Mouse (Mus musculus) embryonic facial prominence, embryonic 12.5 days (tissue): Measurements from ENCODE around the gene Gm17079. TPM values are rescaled to one million over a fixed set of nuclear protein-coding genes. Genes with fewer than 3 reads are reported as not detected.
A peak's percentile ranks its signal among the peaks of the same experiment; 100 is the strongest.
"Not testable (repeated sequence)": the region's sequence is repeated elsewhere in the genome, so short reads cannot be mapped to it uniquely, and the experiment has no call there.

ENCODE experiments used
- ATAC-seq: fragments of 200-750 bp; cut with Nextera tagmentation; 2 replicates; pipeline ENCODE4 v1.8.0; 2017; ENCODE audit not compliant: insufficient number of reproducible peaks, insufficient read depth, low FRiP score, low TSS enrichment
- H3K27ac ChIP-seq: fragments of 300-500 bp; sonication (generic); 2 replicates; pipeline ENCODE4 v1.5.1; 2016; ENCODE audit warnings: mild to moderate bottlenecking
- H3K27me3 ChIP-seq: fragments of 300-500 bp; sonication (generic); 2 replicates; pipeline ENCODE4 v1.6.1; 2016; ENCODE audit warnings: mild to moderate bottlenecking, moderate library complexity
- H3K36me3 ChIP-seq: fragments of 300-500 bp; sonication (generic); 2 replicates; pipeline ENCODE4 v1.6.1; 2016; ENCODE audit warnings: mild to moderate bottlenecking
- H3K4me1 ChIP-seq: fragments of 300-500 bp; sonication (generic); 2 replicates; pipeline ENCODE4 v1.6.1; 2016
- H3K4me2 ChIP-seq: fragments of 300-500 bp; sonication (generic); replicated peaks from 2 replicates; pipeline ENCODE4 v1.6.1; 2016; ENCODE audit warnings: mild to moderate bottlenecking, moderate library complexity
- H3K4me3 ChIP-seq: fragments of 300-500 bp; sonication (generic); 2 replicates; pipeline ENCODE4 v1.5.1; 2016; ENCODE audit warnings: mild to moderate bottlenecking
- H3K9ac ChIP-seq: fragments of 300-500 bp; sonication (generic); 2 replicates; pipeline ENCODE4 v1.6.1; 2016; ENCODE audit warnings: mild to moderate bottlenecking, moderate library complexity
- H3K9me3 ChIP-seq: fragments of 300-500 bp; sonication (generic); 2 replicates; pipeline ENCODE4 v1.6.1; 2016; ENCODE audit warnings: mild to moderate bottlenecking, moderate library complexity
- WGBS: fragments of 180-500 bp; shearing (Covaris S2); methylation state at CpG from one replicate; pipeline ENCODE4 v1.1.7; 2016; 5-methylcytosine and 5-hydroxymethylcytosine counted together
- polyA plus RNA-seq: library from polyadenylated mRNA; unstranded; fragments of >200 nt; fragmentation: Nextera tagmentation; extraction: Ambion mirVana; gene quantifications from 2 replicates; pipeline ENCODE4 v1.2.1, GENCODE M21; 2016

The Gm17079 gene
- polyA plus RNA-seq, result not detected in 2 replicates

GRCm38 (mm10) chr14:51695368-51695767, at the start of gene Gm17079:
Gm17079 (minus strand) TSS chr14:51695468.
- H3K4me3 ChIP-seq, H3K4me1 ChIP-seq, H3K4me2 ChIP-seq, ATAC-seq, H3K27me3 ChIP-seq, H3K27ac ChIP-seq, H3K9ac ChIP-seq, H3K9me3 ChIP-seq, H3K36me3 ChIP-seq: not testable (repeated sequence)
- 92% methylated on average over 2 of the region's 2 CpGs for WGBS

- WGBS, result 1% methylated on average over 42 of the region's 42 CpGs
- Histone ChIP-seq H3K27me3 (peaks cover 42% of the 10 kb centered on the region), H3K9ac (peak overlapping the region; percentile 28; the same call in 1 of the 2 replicates)
These were observed 45.3 kb upstream of the Gm17079 start for GRCm38 (mm10) chr14:51740347-51741170.

GRCm38 (mm10) chr14:51739150-51739993, 44.1 kb upstream of the Gm17079 start:
- WGBS, result 2% methylated on average over 24 of the region's 24 CpGs
- peak overlapping the region; percentile 37 for H3K4me3 ChIP-seq
- H3K27me3 ChIP-seq, result peaks cover 42% of the 10 kb centered on the region

More at GRCm38 (mm10) chr14:51740347-51741170, 45.3 kb upstream of the Gm17079 start:
- peak; percentile 56; the same call in 1 of the 2 replicates for ATAC-seq
- Histone ChIP-seq H3K36me3 (no peaks in the 10 kb centered on the region), H3K4me1 (peaks cover 20% of the 10 kb centered on the region), H3K4me2 (peak overlapping the region; percentile 82), H3K27ac (no peak overlapping the region), H3K4me3 (peak overlapping the region; percentile 37), H3K9me3 (no peaks in the 10 kb centered on the region)

GRCm38 (mm10) chr14:51738411-51739149, 43.3 kb upstream of the Gm17079 start:
- peaks cover 20% of the 10 kb centered on the region for H3K4me1 ChIP-seq
- WGBS, result 3% methylated on average over 29 of the region's 29 CpGs
- no peaks in the 10 kb centered on the region for H3K9me3 ChIP-seq
- H3K27ac ChIP-seq, result no peak overlapping the region
- H3K4me2 ChIP-seq, result peak overlapping the region; percentile 82
- H3K4me3 ChIP-seq, result peak overlapping the region; percentile 28
- no peak for ATAC-seq
- H3K27me3 ChIP-seq, result peaks cover 42% of the 10 kb centered on the region
- H3K9ac ChIP-seq, result no peak overlapping the region
- H3K36me3 ChIP-seq, result no peaks in the 10 kb centered on the region

More at GRCm38 (mm10) chr14:51739150-51739993, 44.1 kb upstream of the Gm17079 start:
- Histone ChIP-seq H3K4me1 (peaks cover 20% of the 10 kb centered on the region), H3K4me2 (peak overlapping the region; percentile 82), H3K36me3 (no peaks in the 10 kb centered on the region), H3K9ac (no peak overlapping the region), H3K27ac (no peak overlapping the region), H3K9me3 (no peaks in the 10 kb centered on the region)
- no peak for ATAC-seq

GRCm38 (mm10) chr14:51737967-51738366, 42.7 kb upstream of the Gm17079 start:
- no peak; the same call in 1 of the 2 replicates for ATAC-seq
- WGBS, result 14% methylated on average over 12 of the region's 12 CpGs
- Histone ChIP-seq H3K9me3 (no peaks in the 10 kb centered on the region), H3K4me1 (peaks cover 20% of the 10 kb centered on the region), H3K27ac (no peak overlapping the region), H3K4me2 (no peak overlapping the region), H3K9ac (no peak overlapping the region), H3K4me3 (no peak overlapping the region), H3K36me3 (no peaks in the 10 kb centered on the region), H3K27me3 (peaks cover 42% of the 10 kb centered on the region)

- no peak within 1 kb of the TSS for H3K27ac ChIP-seq
- H3K27me3 ChIP-seq, result no peaks in the 10 kb centered on the region
- H3K9ac ChIP-seq, result no peak within 1 kb of the TSS
- no peaks in the 10 kb centered on the region for H3K36me3 ChIP-seq
- H3K9me3 ChIP-seq, result no peaks in the 10 kb centered on the region
- no peak within 1 kb of the TSS for H3K4me3 ChIP-seq
- H3K4me2 ChIP-seq, result no peak within 1 kb of the TSS
- no peak for ATAC-seq
- WGBS, result 61% methylated on average over 1 of the region's 1 CpGs
- no peaks in the 10 kb centered on the region for H3K4me1 ChIP-seq
These were observed 21.8 kb upstream of the Gm17079 start, which contains the start of gene Gm5800 for GRCm38 (mm10) chr14:51717083-51717482. Gm5800 (minus strand) TSS chr14:51717183.

GRCm38 (mm10) chr14:51677269-51677668, 18.0 kb downstream of the Gm17079 start:
- no peak overlapping the region for H3K27ac ChIP-seq
- no peak overlapping the region for H3K4me2 ChIP-seq
- H3K27me3 ChIP-seq, result no peaks in the 10 kb centered on the region
- no peaks in the 10 kb centered on the region for H3K36me3 ChIP-seq
- 89% methylated on average over 5 of the region's 5 CpGs for WGBS
- ATAC-seq, result no peak
- H3K4me3 ChIP-seq, result no peak overlapping the region
- H3K9ac ChIP-seq, result no peak overlapping the region
- H3K4me1 ChIP-seq, result no peaks in the 10 kb centered on the region
- no peaks in the 10 kb centered on the region for H3K9me3 ChIP-seq

Other genes starting within 250 kb of the Gm17079 start
- not detected in 2 replicates for gene Vmn2r89, start 243.6 kb downstream of the Gm17079 start, polyA plus RNA-seq
- not detected in 2 replicates for gene Gm5622, start 142.7 kb downstream of the Gm17079 start, polyA plus RNA-seq
- not detected in 2 replicates for gene Gm17175, start 121.4 kb downstream of the Gm17079 start, polyA plus RNA-seq
- gene Gm17174, start 103.3 kb downstream of the Gm17079 start, polyA plus RNA-seq, result not detected in 2 replicates
- not detected in 2 replicates for gene Gm17078, start 84.2 kb downstream of the Gm17079 start, polyA plus RNA-seq
- not detected in 2 replicates for gene Gm4181, start 59.8 kb downstream of the Gm17079 start, polyA plus RNA-seq
- gene Gm5800, start 21.7 kb upstream of the Gm17079 start, polyA plus RNA-seq, result not detected in 2 replicates
- not detected in 2 replicates for gene Ang4, start 78.1 kb upstream of the Gm17079 start, polyA plus RNA-seq
- gene AY358078, start 104.6 kb upstream of the Gm17079 start, polyA plus RNA-seq, result not detected in 2 replicates
- gene Ear6, start 158.2 kb upstream of the Gm17079 start, polyA plus RNA-seq, result not detected in 2 replicates
- 55.5 and 56.8 TPM in 2 replicates for gene Mettl17, start 189.4 kb upstream of the Gm17079 start, polyA plus RNA-seq
- gene Slc39a2, start 197.4 kb upstream of the Gm17079 start, polyA plus RNA-seq, result 1.4 and 1.5 TPM in 2 replicates
- 30.9 and 37.1 TPM in 2 replicates for gene Ndrg2, start 218.7 kb upstream of the Gm17079 start, polyA plus RNA-seq
- not detected in 2 replicates for gene Tppp2, start 223.0 kb upstream of the Gm17079 start, polyA plus RNA-seq
- gene Rnase13, start 227.3 kb upstream of the Gm17079 start, polyA plus RNA-seq, result not detected in 2 replicates